Mouse (Mus musculus) liver, embryonic 14.5 days (tissue): Measurements from ENCODE around the gene Phlda3. TPM values are rescaled to one million over a fixed set of nuclear protein-coding genes. Genes with fewer than 3 reads are reported as not detected.

Experiments used
- ATAC-seq: fragments of 200-750 bp; cut with Nextera tagmentation; 2 replicates; pipeline ENCODE4 v1.8.0; 2017; ENCODE audit warnings: moderate number of reproducible peaks, mild to moderate bottlenecking, moderate library complexity; ENCODE audit not compliant: insufficient read depth
- DNase-seq, 3 experiments: peaks; one replicate each; pipeline ENCODE4 v3.0.0-alpha.2; 2012 to 2013; ENCODE audit warnings: low read depth in 3 of 3, low spot score in 3 of 3
- H3K27ac ChIP-seq: fragments of 300-500 bp; sonication (generic); 2 replicates; pipeline ENCODE4 v1.5.1; 2014; ENCODE audit warnings: moderate library complexity, mild to moderate bottlenecking, control low read depth, inconsistent platforms
- H3K27me3 ChIP-seq: fragments of 300-500 bp; sonication (generic); 2 replicates; pipeline ENCODE4 v1.6.1; 2014; ENCODE audit warnings: mild to moderate bottlenecking, low read length, moderate library complexity; ENCODE audit not compliant: control insufficient read depth, insufficient read depth
- H3K36me3 ChIP-seq: fragments of 300-500 bp; sonication (generic); replicated peaks from 2 replicates; pipeline ENCODE4 v1.6.1; 2014; ENCODE audit warnings: low read depth; ENCODE audit not compliant: control insufficient read depth, insufficient read depth
- H3K4me1 ChIP-seq, 2 experiments: fragments of 200-500 bp in 1 of 2; fragments of 300-500 bp in 1 of 2; sonication (generic) in 1 of 2; replicated peaks; 2 replicates each; pipeline ENCODE4 v1.6.1; 2012 to 2014; ENCODE audit warnings: antibody characterized with exemption in 1 of 2, inconsistent platforms in 1 of 2, low read length in 1 of 2; ENCODE audit not compliant: control insufficient read depth in 2 of 2, insufficient read depth in 2 of 2
- H3K4me2 ChIP-seq: fragments of 300-500 bp; sonication (generic); 2 replicates; pipeline ENCODE4 v1.6.1; 2014; ENCODE audit warnings: low read depth, mild to moderate bottlenecking, control low read depth, moderate library complexity
- H3K4me3 ChIP-seq, 2 experiments: fragments of 200-500 bp in 1 of 2; fragments of 300-500 bp in 1 of 2; sonication (generic) in 1 of 2; 2 replicates each; pipeline ENCODE4 v1.5.1; 2012 to 2014; ENCODE audit warnings: low read depth in 2 of 2, low read length in 2 of 2, mild to moderate bottlenecking in 2 of 2, control low read depth in 1 of 2, inconsistent platforms in 1 of 2, moderate library complexity in 1 of 2; ENCODE audit not compliant: insufficient read depth in 1 of 2
- H3K9ac ChIP-seq: fragments of 300-500 bp; sonication (generic); replicated peaks from 2 replicates; pipeline ENCODE4 v1.6.1; 2014; ENCODE audit warnings: mild to moderate bottlenecking, control low read depth, moderate library complexity
- H3K9me3 ChIP-seq: fragments of 300-500 bp; sonication (generic); 2 replicates; pipeline ENCODE4 v1.6.1; 2016; ENCODE audit warnings: low read length, mixed read lengths; ENCODE audit not compliant: control insufficient read depth
- CTCF ChIP-seq: IDR thresholded peaks from 2 replicates; pipeline ENCODE4 v1.5.1; 2016; ENCODE audit warnings: antibody characterized with exemption, low read depth, control low read depth
- EP300 ChIP-seq: IDR thresholded peaks from 2 replicates; pipeline ENCODE4 v1.6.1; 2016; ENCODE audit warnings: antibody characterized with exemption, low read depth
- WGBS: fragments of 180-500 bp; shearing (Covaris S2); extraction: QIAGEN DNeasy Blood & Tissue Kit; methylation state at CpG from one replicate; pipeline ENCODE4 v1.1.7; 2014; ENCODE audit not compliant: insufficient replicate concordance; 5-methylcytosine and 5-hydroxymethylcytosine counted together
- polyA plus RNA-seq, 2 experiments: library from polyadenylated mRNA; depleted of rRNA in 1 of 2; stranded (reverse) in 1 of 2; unstranded in 1 of 2; fragments of >200 nt; fragmentation: Nextera tagmentation in 1 of 2; extraction: Ambion mirVana in 1 of 2; gene quantifications; 2 replicates each; pipeline versions ENCODE4 v1.2.1 to v1.2.3; 2012 to 2014

Phlda3 gene
- polyA plus RNA-seq, 2 experiments = 3.2 to 5.2 TPM

DNA sequence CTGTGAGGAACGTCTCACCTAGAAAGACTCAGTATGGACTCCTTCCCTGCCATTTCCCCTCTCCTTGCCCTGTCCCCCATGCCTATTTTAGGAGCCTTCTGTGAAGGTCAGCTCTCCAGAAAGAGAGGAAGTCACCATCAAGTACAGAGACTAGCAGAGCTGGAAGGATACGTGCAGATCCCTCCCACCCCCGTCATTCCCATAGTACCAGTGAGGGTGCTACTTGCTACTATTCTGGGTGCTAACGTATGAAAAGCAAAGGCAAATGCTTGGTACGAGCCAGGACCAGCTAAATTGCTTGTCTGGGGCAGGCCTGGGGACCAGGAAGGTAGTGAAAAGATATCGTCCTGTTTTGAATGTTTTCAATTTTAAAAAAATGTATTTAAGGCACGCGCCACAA is 8.6 kb upstream of the Phlda3 start:
- H3K4me2 ChIP-seq = no peak overlapping the region
- H3K9ac ChIP-seq = no peak overlapping the region
- H3K4me1 ChIP-seq = no peaks in the 10 kb centered on the region
- H3K9me3 ChIP-seq = no peaks in the 10 kb centered on the region
- no peaks in the 10 kb centered on the region for H3K27me3 ChIP-seq
- TF ChIP-seq CTCF (no peak), EP300 (no peak)
- DNase-seq = no peak
- 54% methylated on average over 8 of the region's 8 CpGs for WGBS
- no peak overlapping the region for H3K27ac ChIP-seq
- no peak for ATAC-seq
- H3K36me3 ChIP-seq = no peaks in the 10 kb centered on the region
- no peak overlapping the region for H3K4me3 ChIP-seq

DNA sequence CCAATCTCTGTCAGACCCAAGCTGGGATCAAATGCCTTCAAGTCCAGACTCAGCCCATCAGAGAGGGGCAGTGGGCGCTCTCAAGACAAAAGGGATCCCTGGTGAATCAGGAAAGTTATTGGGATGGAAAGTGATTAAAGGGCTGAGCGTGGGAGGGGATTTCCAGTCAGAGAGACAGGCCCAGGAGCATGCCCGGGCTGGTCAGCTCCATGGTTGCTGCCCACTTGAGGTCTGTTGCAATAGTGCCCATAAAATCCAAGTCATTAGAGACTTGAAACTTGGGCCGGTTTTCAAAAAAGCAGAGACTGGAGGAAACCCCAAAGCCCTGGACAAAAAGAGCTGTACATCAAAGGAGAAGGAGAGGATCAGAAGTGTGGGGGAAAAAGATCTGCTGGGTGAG is 6.2 kb upstream of the Phlda3 start:
- TF ChIP-seq EP300 (no peak), CTCF (no peak)
- Histone ChIP-seq H3K36me3 (no peaks in the 10 kb centered on the region), H3K27me3 (peaks cover 4% of the 10 kb centered on the region; the same call in 1 of the 2 replicates), H3K27ac (no peak overlapping the region), H3K9me3 (no peaks in the 10 kb centered on the region), H3K9ac (no peak overlapping the region), H3K4me1 (no peaks in the 10 kb centered on the region), H3K4me2 (no peak overlapping the region), H3K4me3 (no peak overlapping the region)
- ATAC-seq (no peak), DNase-seq (no peak)
- 58% methylated on average over 4 of the region's 4 CpGs for WGBS

DNA sequence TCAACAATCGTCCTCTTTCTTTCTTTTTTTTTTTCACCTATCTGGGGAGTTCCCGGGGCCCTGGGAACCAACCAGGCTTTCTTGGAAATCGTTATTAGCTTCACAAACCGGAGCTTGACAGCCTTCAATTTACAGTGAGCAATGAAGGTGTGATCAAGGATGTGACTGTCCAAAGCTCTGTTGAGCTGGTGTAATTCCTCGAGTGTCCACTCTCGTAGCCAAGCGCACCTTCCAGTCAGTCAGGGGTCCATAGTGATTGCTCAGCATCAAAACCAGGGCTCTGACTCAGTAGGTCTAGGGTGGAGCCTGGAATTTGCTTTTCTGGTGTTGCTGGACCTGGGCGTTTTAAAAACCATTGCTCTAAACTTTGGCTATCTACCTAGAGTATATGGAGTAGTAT is 5.7 kb upstream of the Phlda3 start:
- Histone ChIP-seq H3K4me2 (no peak overlapping the region), H3K36me3 (no peaks in the 10 kb centered on the region), H3K9ac (no peak overlapping the region), H3K27me3 (peaks cover 7% of the 10 kb centered on the region), H3K4me3 (no peak overlapping the region), H3K9me3 (no peaks in the 10 kb centered on the region), H3K4me1 (peaks cover 0 to under 1% of the 10 kb centered on the region in 2 experiments; a peak in 2 of 4 replicates), H3K27ac (no peak overlapping the region)
- DNase-seq (no peak), ATAC-seq (no peak)
- TF ChIP-seq EP300 = no peak
- 0 out of 2 replicates have a peak, but pooled peaks have one; percentile 10 for TF ChIP-seq CTCF
- 51% methylated on average over 8 of the region's 8 CpGs for WGBS

DNA sequence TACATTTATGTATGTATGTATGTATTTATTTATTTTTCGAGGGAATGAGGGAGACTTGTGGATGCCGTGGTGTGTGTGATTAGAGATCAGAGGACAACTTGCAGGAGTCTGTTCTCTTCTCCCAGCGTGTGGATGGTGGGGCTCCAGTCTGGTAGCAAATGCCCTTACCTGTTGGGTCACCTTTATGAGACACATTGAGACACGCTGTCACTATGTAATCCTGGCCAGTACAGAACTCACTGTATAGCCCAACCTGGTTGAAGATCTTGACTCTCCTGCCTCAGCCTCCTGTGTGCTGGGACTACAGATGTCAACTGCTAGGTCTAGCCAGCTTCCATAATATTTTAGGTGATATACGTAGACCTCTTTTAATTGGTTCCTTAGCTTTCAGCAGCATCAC is 4.2 kb upstream of the Phlda3 start:
- DNase-seq = peak in 2 of 3 experiments; percentile 82 to 86
- H3K27ac ChIP-seq = no peak overlapping the region
- H3K9ac ChIP-seq = no peak overlapping the region
- no peak overlapping the region for H3K4me2 ChIP-seq
- no peak overlapping the region for H3K4me3 ChIP-seq
- no peaks in the 10 kb centered on the region for H3K36me3 ChIP-seq
- H3K4me1 ChIP-seq = peaks cover 0 to 3% of the 10 kb centered on the region in 2 experiments; a peak in 2 of 4 replicates
- H3K9me3 ChIP-seq = no peaks in the 10 kb centered on the region
- no peak for TF ChIP-seq CTCF
- TF ChIP-seq EP300 = no peak
- ATAC-seq = no peak
- 65% methylated on average over 5 of the region's 5 CpGs for WGBS
- peaks cover 21% of the 10 kb centered on the region for H3K27me3 ChIP-seq

DNA sequence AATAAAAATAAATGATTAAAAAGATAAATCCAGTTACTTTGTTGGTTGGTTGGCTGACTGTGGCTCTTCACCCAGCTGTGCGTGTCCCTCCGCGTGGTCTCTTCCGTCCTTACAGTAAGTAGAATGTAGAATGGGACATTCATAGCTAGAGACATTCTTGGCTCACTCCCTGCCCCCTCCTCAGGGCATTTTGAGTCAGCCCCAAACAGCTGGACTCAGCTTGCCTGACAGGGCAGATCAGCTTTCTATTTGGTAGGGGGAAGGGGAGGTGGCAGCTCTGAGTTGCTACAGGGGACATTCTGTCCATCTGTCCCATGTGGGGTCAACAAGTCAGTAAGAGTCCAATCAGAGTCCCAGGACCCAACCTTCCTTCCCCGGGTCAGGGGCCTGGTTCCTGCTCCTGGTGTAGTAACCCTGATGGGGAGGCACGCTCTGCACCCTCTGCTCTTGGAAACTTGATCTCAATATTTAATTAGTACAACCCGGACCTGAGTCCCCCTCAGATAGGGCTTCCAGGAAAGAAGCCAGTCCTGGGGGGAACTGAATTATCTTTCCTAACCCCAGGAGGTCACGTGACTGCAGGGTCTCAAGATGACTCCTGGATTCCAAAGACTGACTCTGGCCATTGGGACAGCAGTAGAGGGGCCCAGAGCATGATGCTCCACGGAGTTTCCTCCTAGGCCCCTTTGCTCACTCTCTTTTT is 2.3 kb upstream of the Phlda3 start:
- Histone ChIP-seq H3K27me3 (peaks cover 27% of the 10 kb centered on the region), H3K36me3 (no peaks in the 10 kb centered on the region), H3K27ac (no peak overlapping the region), H3K4me3 (no peak overlapping the region), H3K9ac (no peak overlapping the region), H3K4me2 (no peak overlapping the region), H3K4me1 (peaks cover 0 to 3% of the 10 kb centered on the region in 2 experiments; a peak in 2 of 4 replicates), H3K9me3 (no peaks in the 10 kb centered on the region)
- no peak for DNase-seq
- ATAC-seq = no peak
- WGBS = 65% methylated on average over 9 of the region's 9 CpGs
- TF ChIP-seq EP300 (no peak), CTCF (no peak)
